Mouse (Mus musculus) heart, embryonic 16.5 days (tissue): ENCODE data around the gene Nfkbiz. TPM values are rescaled to one million over a fixed set of nuclear protein-coding genes. Genes with fewer than 3 reads are reported as not detected.

Experiments used
- ATAC-seq: fragments of 200-750 bp; cut with Nextera tagmentation; replicated peaks from 2 replicates; pipeline ENCODE4 v1.8.0; 2017; ENCODE audit warnings: moderate number of reproducible peaks; ENCODE audit not compliant: insufficient read depth, low FRiP score; ENCODE audit errors: extremely low read depth
- H3K27ac ChIP-seq: fragments of 300-500 bp; sonication (generic); 2 replicates; pipeline ENCODE4 v1.5.1; 2014; ENCODE audit warnings: mild to moderate bottlenecking, low read length, control low read depth, moderate library complexity
- H3K27me3 ChIP-seq: fragments of 300-500 bp; sonication (generic); 2 replicates; pipeline ENCODE4 v1.6.1; 2014; ENCODE audit warnings: low read length, mixed read lengths; ENCODE audit not compliant: control insufficient read depth, insufficient read depth
- H3K36me3 ChIP-seq: fragments of 300-500 bp; sonication (generic); 2 replicates; pipeline ENCODE4 v1.6.1; 2014; ENCODE audit not compliant: control insufficient read depth, insufficient read depth
- H3K4me1 ChIP-seq: fragments of 300-500 bp; sonication (generic); 2 replicates; pipeline ENCODE4 v1.6.1; 2014; ENCODE audit warnings: low read length, mixed read lengths; ENCODE audit not compliant: control insufficient read depth, insufficient read depth
- H3K4me2 ChIP-seq: fragments of 300-500 bp; sonication (generic); 2 replicates; pipeline ENCODE4 v1.6.1; 2014; ENCODE audit warnings: low read depth, mild to moderate bottlenecking, control low read depth, low read length
- H3K4me3 ChIP-seq: fragments of 300-500 bp; sonication (generic); 2 replicates; pipeline ENCODE4 v1.5.1; 2014; ENCODE audit warnings: mild to moderate bottlenecking, control low read depth, low read length
- H3K9ac ChIP-seq: fragments of 300-500 bp; sonication (generic); 2 replicates; pipeline ENCODE4 v1.6.1; 2014; ENCODE audit warnings: low read length, control low read depth
- H3K9me3 ChIP-seq: fragments of 300-500 bp; sonication (generic); replicated peaks from 2 replicates; pipeline ENCODE4 v1.6.1; 2016; ENCODE audit warnings: low read length; ENCODE audit not compliant: control insufficient read depth
- WGBS: fragments of 180-500 bp; shearing (Covaris S2); extraction: QIAGEN DNeasy Blood & Tissue Kit; methylation state at CpG from one replicate; pipeline ENCODE4 v1.1.7; 2014; 5-methylcytosine and 5-hydroxymethylcytosine counted together
- polyA plus RNA-seq: library from polyadenylated mRNA; unstranded; fragments of >200 nt; fragmentation: Nextera tagmentation; extraction: Ambion mirVana; gene quantifications from 2 replicates; pipeline ENCODE4 v1.2.1, GENCODE M21; 2015

Gene Nfkbiz
- polyA plus RNA-seq, 1 experiment from 2014 or later = 2.9 TPM

DNA sequence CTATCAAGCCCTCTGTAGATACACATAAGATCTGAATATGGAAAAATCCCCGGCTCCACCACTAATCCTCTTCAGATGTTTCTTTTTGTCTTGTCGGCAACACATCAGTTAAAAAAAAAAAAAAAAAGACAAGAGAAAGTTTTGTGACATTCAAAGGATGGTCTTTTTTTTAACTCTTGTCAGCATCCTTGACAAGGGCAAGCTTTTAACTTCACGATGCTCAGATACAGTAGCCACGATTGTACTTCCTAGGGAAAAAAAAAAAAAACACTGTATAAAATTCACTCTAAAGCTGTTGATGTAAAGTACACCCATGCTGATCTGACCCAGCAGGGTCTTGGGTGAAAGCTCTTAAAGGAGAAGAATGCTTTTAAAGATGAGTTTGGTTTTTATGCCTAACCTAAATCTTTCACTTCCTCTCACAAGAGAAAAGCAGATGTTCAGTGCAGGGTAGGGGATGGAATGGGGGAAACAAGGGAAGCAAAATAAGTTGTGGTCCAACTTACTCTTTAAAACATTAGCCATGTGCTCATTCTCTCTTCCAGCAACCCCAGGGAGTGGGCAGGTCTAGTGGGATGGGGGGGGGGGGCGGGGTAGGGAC is 57.6 kb downstream of the Nfkbiz start:
- Histone ChIP-seq H3K36me3 (no peaks in the 10 kb centered on the region), H3K27ac (no peak overlapping the region), H3K4me2 (no peak overlapping the region), H3K27me3 (no peaks in the 10 kb centered on the region), H3K4me3 (no peak overlapping the region), H3K4me1 (no peaks in the 10 kb centered on the region), H3K9me3 (no peaks in the 10 kb centered on the region), H3K9ac (no peak overlapping the region)
- 45% methylated on average over 5 of the region's 5 CpGs for WGBS
- no peak for ATAC-seq

DNA sequence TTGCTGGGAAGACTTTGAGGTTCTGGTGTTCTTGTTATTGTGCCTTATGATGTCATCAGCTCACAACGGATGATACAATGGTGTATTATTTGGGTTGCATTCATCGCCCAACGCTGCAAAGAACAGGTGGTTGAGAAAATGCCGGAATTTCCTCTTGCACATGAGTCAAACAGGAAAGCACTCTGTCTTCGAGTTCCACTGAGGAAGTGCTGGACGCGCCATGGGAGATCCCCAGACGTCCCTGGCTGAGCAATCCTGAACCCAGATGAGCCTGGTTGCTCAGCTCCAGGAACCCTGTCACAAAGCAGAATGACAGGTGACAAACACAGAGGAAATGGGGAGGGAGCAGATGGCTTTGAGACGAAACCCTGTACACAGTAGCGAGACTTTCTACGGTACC is 62.4 kb downstream of the Nfkbiz start:
- WGBS = 72% methylated on average over 11 of the region's 11 CpGs
- Histone ChIP-seq H3K27ac (no peak overlapping the region), H3K4me1 (no peaks in the 10 kb centered on the region), H3K9ac (no peak overlapping the region), H3K9me3 (no peaks in the 10 kb centered on the region; the same call in 1 of the 2 replicates), H3K4me2 (no peak overlapping the region), H3K4me3 (no peak overlapping the region), H3K36me3 (no peaks in the 10 kb centered on the region), H3K27me3 (no peaks in the 10 kb centered on the region)
- no peak for ATAC-seq

DNA sequence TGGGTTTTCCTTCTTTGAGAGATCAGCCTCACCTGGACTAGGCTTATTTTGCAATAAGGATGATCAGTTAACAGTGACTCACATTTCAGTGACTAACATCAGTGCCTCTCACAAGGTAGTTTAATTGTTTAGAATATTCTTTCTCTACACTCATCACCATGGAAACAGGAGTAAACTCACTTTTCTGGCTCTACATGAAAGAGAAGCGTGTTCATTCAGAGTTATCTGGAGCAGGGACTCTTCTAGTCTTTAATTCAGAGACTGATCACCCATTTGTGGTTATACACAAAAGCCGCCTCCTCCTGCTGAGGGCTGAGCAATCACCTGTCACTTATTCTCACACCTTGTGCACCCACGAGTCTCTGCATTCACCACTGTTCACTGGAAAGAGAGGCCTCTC is 68.5 kb downstream of the Nfkbiz start:
- no peaks in the 10 kb centered on the region; the same call in 1 of the 2 replicates for H3K9me3 ChIP-seq
- H3K36me3 ChIP-seq = no peaks in the 10 kb centered on the region
- no peak overlapping the region for H3K4me3 ChIP-seq
- H3K27ac ChIP-seq = no peak overlapping the region
- H3K4me2 ChIP-seq = no peak overlapping the region
- H3K27me3 ChIP-seq = no peaks in the 10 kb centered on the region
- no peaks in the 10 kb centered on the region for H3K4me1 ChIP-seq
- H3K9ac ChIP-seq = no peak overlapping the region
- WGBS = 79% methylated on average over 3 of the region's 3 CpGs
- no peak for ATAC-seq

Other genes starting within 250 kb of the Nfkbiz start
- 0.44 and 0.81 TPM in 2 replicates for gene Nxpe3, start 56.4 kb upstream of the Nfkbiz start, polyA plus RNA-seq
- 9.6 and 9.9 TPM in 2 replicates for gene Cep97, start 96.0 kb upstream of the Nfkbiz start, polyA plus RNA-seq
- 404 and 445 TPM in 2 replicates for gene Rpl24, start 127.4 kb upstream of the Nfkbiz start, polyA plus RNA-seq
- gene Zbtb11, start 135.0 kb upstream of the Nfkbiz start, polyA plus RNA-seq = 11.1 and 13.8 TPM in 2 replicates
- gene Pcnp, start 190.8 kb upstream of the Nfkbiz start, polyA plus RNA-seq = 138 and 151 TPM in 2 replicates
- gene Trmt10c, start 198.9 kb upstream of the Nfkbiz start, polyA plus RNA-seq = 21.2 and 24.3 TPM in 2 replicates
- 16.7 and 20.8 TPM in 2 replicates for gene Senp7, start 209.4 kb upstream of the Nfkbiz start, polyA plus RNA-seq